Mouse (Mus musculus): ENCODE results near the gene Drosha. TPM values are rescaled to one million over a fixed set of nuclear protein-coding genes. Genes with fewer than 3 reads are reported as not detected.
"Not testable (repeated sequence)": the region's sequence is repeated elsewhere in the genome, so short reads cannot be mapped to it uniquely, and the experiment has no call there.

The Drosha gene
- total RNA-seq, 2 experiments from 2014 or later = 29.8 to 34.2 TPM

DNA sequence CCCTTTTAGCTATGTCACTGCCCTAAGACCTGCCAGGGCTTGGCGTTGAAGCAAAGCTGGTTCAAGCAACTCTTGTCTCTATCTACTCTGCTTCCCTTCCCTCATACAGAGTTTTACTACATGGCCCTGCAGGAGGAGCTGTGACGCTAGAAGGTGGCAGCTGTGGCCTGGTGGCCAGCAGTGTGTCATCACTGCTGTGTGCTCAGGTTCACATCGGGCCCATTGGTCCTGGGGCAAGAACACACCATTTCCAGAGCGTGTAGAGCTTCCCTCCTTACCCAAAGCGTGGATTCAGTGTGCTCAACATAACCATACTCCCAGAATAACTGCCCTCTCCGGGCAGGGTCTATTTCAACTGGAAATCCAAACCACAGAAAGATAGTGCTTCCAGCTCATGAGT lies 97.3 kb downstream of the Drosha start:
- DNase-seq (ENCODE audit: low spot score in 2 of 2) = no peak

DNA sequence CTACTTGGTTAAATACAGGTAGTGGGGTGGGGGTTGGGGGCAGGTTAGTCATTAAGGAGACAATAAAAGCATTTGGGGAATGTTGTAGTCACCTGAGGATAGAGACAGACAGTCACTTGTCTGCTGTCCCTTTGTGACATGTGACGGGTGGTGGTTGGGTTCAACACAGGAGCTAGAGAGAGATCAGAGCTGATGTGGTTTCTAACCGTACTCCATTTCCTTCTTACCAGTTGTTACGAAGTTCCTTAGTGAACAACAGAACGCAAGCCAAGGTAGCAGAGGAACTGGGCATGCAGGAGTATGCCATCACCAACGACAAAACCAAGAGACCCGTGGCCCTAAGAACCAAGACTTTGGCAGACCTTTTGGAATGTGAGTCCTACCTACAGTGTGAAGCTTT lies 99.2 kb downstream of the Drosha start:
- DNase-seq (ENCODE audit: low spot score in 2 of 2) = no peak

DNA sequence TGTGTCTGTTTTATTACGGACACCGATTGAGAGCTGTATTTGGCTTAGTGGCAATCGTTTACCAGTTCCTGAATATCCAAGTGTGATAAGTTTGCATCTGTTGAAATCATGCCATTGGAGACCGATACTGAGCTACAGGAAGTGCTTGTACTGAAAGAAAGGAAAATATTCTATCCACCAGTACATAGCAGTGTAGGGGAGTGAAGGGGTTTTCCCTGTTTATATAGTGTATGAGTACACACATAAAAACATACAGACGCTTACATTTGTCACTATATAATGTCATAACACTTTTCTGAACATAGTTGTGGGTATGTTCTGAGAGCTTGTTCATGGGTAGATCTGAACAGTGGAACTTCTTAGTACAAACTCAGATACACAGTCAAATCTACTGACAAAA lies 106.9 kb downstream of the Drosha start:
- no peak for DNase-seq (ENCODE audit: low spot score in 2 of 2)

DNA sequence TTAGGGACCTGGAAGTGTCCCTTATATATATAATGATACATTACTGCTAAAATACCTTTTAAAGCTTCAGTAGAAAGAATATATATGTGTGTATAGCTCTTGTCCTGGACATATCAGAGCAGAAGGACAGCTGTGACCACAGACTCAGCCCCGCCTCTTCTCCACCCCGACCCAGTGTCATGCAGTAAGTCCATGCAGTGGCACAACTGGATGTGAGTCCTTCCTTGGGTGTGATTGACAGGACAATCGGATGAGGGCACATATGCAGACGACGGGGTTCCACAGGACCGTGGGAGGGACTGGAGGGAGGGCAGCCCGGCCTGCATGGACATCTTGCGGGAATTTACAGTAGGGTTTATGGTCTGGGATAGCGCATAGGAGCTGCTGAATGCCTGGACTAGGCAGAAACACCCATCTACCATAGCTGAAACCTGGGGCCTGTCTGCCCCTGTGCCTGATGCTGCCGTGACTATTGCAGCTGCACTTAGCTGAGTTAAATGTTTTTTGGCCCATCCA lies 111.7 kb downstream of the Drosha start:
- no peak for DNase-seq (ENCODE audit: low spot score in 2 of 2)

DNA sequence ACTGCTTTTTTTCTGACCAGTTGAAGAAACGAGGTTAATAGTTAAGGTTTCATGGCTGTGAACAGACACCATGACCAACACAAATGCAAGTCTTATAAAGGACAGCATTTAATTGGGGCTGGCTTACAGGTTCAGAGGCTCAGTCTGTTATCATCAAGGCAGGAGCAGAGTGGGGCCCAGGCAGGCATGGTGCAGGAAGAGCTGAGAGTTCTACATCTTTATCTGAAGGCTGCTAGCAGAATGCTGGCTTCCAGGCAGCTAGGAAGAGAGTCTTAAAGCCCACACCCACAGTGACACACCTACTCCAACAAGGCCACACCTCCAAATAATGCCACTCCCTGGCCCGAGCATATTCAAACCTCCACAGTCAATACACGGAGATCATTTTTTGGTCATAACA lies 112.7 kb downstream of the Drosha start:
- DNase-seq (ENCODE audit: low spot score in 2 of 2) = not testable (repeated sequence)

DNA sequence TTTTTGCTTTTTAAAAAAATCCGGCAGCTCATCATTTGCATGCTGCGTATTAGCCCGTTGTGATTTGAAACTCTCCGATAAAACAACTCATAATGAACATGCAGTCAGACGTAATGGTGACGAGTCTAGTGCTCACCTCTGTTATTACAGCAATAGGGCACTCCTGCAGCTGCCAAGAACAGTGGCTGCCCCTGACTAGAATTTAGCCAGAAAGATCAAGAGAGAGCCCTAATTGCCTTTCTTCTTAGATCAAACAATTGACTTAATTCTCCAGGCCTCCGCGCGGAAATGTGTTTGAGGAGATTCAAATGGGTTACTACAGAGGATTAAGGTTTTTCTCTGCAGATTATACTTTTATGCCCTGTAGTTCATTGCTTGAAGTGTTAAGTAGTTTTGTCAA lies 116.5 kb downstream of the Drosha start:
- DNase-seq (ENCODE audit: low spot score in 2 of 2) = no peak

DNA sequence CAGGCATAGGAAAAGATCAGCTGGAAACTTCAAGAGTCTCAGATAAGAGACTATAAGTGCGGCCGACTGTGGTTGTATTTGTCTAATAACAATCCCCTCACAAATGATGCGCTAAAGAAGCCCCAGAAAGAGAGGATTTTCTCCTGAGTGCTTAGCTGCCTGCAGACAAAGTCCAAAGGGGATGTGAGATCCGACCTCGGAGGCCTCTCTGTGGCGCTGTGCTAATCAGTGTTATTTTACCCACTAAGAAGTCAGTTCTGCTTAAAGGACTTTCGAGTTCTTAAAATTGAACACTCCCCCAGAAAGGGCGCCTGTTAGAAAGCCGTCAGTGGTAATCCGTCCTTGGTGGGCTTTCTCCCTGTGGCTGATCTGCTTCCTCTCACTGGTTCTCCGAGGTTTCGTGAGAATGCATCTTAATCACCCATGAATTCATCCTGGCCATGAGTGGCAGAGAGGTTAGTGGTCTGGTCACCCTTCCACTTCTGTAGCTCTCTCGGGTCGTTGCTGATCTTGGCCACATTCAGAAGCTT lies 117.1 kb downstream of the Drosha start:
- DNase-seq (ENCODE audit: low spot score in 2 of 2) = no peak

DNA sequence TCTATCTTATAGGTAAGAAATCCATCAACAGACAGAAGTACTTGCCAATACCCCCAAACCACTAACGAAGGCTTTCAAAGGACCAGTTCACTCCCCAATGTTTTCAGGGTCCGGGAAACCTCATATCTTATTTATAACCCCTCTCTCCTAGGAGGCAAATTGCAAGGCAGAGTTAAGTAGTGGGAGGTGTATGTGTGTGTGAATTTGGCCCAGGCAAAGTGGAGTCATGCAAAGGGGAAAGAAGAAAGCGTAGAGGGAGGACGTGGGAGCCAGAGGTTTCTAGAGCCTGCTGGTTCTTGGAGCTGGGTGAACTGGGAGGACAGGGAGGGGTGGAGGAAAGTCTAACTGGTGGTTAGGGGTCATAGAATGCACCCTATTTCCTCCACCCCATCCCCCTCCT lies 117.8 kb downstream of the Drosha start:
- no peak for DNase-seq (ENCODE audit: low spot score in 2 of 2)

DNA sequence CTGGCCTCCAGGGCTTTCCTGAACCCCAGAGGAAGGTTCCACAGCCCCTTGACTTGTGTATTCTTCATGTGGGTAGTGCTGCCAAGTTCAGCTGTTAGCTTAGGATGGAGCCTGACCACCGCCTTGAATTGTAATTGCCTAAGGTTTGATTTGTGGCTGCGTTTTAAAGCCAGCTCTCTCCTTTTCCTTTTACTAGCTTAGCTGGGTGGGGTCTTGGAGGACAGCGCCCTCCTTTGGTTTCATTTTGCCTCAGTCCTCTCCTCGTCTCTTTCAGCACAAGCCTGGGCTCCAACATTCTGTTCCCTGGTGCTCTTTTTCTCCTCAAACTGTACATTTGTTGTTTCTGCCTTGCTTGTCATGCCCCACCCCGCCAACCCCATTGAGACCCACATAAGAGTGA lies 133.4 kb downstream of the Drosha start:
- no peak for DNase-seq (ENCODE audit: low spot score in 2 of 2)

DNA sequence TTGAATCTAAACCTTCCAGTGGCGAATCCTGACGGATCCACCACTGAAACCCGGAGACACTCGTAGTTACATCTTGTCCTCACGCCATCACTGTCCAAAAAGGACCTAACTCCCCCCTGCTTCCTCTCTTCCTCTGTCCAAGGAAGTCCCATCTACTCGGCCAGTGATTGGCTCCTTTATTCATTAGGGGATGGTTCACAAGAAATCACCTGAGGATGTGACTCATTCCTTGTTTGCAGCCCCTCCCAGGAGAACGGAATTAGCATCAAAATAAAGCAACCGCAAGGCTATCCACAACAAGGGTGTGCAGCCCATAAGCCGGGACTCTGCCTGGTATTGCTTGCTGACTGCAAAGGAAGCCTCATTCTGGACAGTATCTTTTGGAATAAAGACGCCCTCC lies 137.6 kb downstream of the Drosha start:
- no peak for DNase-seq (ENCODE audit: low spot score in 2 of 2)

DNA sequence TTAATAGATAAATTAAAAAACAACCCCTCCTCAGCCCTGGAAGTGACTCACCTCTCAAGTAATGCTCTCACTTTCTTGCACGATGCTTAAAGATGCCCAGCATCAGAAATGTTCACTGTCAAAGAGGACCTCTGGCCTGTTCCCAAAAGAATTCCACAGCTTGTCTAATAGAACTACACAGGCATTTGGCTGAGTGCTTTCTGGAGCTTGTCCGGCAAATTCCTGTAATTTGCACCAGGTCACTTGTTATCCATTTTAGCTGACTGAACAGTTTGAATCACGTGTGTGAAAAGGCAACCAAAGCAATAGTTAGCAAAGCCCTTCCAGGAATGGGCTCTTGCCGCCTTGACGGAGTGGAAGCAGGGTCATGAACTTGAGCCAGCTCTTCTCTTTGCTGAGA lies 140.6 kb downstream of the Drosha start:
- DNase-seq (ENCODE audit: low spot score in 2 of 2) = no peak

DNA sequence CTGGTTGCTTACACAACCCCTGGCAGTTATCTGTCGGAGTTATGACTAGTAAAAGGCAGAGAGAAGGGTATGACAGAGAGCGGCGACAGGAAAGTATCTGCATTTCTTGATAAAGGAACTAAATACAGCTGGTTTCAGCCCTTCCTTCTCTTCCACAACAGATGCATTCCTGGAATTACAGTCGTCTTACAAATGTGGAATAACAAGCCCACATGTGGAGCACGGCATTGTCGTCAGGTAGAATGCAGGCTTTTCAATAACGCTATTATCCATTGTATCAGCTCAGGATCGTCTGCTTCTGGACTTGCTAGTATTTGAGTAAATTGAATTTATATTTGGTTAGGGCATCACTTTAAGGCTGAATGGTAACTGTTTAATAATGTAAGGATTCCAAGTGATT lies 144.2 kb downstream of the Drosha start:
- no peak for DNase-seq (ENCODE audit: low spot score in 2 of 2)

DNA sequence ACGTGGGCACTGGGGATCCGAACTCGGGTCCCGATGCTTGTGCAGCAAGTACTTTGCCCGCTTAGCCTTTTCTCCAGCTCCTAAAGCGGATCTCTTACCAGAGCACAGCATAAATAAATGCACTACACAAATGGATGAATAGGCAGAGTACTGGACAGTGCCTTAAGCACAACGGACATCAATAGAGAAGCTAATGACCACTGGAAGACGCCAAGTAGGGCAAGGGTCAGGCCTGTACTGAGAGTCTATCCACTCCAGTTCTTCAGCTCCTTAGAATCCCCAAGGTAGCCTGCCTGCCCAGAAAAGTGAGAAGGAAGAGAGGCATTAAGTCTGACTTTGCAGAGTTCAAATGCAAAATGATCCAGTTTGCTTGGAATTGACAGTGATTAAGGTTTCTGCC lies 147.8 kb downstream of the Drosha start:
- no peak for DNase-seq (ENCODE audit: low spot score in 2 of 2)

Small RNAs within 50 kb of the gene (microRNA-seq; reads per million reads assigned to microRNA genes)
- 0 reads per million in 2 experiments for gene Gm47288 (ENCODE audit: borderline number of aligned reads in 2 of 2)

Other genes starting within 250 kb of the Drosha start
- gene Pdzd2, start 84.9 kb upstream of the Drosha start, total RNA-seq (2021) = 10 to 100 TPM; 15.0 to 26.0 TPM
- 10 to 100 TPM; 11.0 to 13.0 TPM for gene 6030458C11Rik, start 166 bp upstream of the Drosha start, total RNA-seq (2021)

All from adrenal gland, adult 18-20 months (tissue).